Mouse (Mus musculus): ENCODE measurements at regions not wholly inside any gene's neighbourhood (a gene's known extent, or its start where the extent isn't known, plus 50 kb on each side); places are given as distances from the start of the nearest gene placed in this dataset.

DNA sequence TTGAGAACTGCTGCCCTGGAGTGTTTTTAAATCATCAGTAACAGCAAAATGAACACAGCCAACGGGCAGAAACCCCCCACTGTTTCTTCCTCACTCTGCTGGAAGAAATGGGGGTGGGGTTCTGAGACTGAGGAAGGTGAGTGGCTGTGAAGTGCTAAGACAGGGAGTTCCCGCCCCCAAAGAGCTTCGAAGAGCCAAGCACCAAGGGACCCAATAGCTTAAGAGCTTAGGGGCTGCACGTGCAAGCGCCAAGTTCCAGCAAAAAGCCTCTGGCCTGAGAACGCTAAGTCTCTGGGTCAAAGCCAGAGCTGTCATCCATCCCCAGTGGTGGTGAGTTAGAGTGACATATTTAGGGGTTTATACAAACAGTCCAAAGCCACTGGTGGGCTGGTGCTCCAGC, 55.1 kb upstream of the Pcbd1 start:
- DNase-seq (ENCODE audit: low read depth, low spot score): no peak

DNA sequence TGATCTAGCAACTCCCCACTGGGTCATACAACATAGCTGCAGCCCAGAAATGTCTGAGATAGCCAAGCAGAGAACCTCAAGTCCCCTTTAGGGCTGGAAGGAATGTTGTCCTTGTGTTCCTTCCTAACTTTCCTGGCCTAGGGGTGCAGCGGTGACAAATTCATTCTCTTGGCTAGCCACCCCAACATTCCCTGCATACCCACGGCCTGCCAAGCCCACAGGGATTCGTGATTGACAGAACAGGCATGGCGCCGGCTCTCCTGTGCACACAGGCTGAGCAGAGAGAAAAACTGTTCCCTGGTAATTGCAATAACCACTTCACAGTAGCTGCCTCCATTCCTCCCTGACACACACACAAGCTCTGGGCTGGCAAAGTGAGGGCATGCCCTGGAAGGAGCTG, 60.5 kb upstream of the Pcbd1 start:
- no peak for DNase-seq (ENCODE audit: low read depth, low spot score)

DNA sequence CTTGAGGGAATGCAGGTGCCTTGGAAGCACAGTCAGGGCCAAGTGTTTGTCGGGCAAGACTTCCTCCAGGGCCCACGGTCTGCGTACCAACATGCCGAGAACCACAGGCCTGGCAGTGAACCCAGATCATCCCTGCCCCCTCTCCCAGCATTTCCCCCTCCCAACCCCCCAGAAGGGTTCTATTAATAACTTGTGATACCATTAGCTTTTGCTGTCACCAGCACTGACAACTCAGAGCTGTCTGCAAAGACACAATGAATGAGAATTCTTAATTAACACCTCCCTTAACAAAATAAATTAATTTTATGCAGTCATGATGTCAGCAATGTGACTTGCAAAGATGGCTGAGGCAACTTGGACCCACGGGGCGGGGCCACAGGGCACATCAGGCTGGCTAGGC, 61.9 kb upstream of the Pcbd1 start:
- no peak for DNase-seq (ENCODE audit: low read depth, low spot score)

DNA sequence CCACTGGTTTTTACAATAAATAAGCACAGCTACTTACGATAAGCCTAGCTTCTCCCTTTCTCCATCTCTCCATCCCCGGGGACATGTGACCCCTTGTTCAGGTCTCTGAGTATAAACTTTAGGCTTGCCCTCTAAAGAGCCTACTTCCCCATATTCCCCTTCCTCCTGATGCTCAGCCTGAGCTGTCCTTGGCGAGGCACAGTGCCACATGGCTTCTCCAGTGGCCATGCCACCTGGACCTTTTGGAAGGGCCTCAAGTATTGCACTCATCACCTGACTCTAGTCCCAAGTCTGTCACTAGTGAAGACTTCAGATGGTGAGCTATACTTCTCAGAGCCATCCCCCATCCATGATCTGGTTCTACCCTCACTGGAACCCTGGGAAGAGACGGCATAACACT, 64.1 kb upstream of the Pcbd1 start:
- DNase-seq (ENCODE audit: low read depth, low spot score): no peak

DNA sequence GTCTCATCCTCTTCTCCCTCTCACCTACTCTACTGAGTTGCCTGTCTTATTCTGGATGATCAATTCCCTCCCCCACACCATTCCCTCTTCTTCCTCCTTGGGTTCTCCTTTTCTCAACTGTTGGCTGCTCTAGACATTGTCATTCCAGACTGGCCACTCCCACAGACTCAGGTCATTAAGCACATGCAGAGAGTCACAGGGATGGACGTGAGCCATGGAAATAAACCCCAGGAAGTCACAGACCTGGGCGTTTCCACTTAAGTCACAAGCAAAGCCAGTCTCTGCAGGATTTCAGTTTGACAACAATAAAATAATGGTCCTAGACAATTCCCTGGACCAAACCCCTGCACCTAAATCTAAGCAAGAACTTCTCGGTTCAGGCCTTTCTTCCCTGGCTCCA, 65.0 kb upstream of the Pcbd1 start:
- no peak for DNase-seq (ENCODE audit: low read depth, low spot score)

DNA sequence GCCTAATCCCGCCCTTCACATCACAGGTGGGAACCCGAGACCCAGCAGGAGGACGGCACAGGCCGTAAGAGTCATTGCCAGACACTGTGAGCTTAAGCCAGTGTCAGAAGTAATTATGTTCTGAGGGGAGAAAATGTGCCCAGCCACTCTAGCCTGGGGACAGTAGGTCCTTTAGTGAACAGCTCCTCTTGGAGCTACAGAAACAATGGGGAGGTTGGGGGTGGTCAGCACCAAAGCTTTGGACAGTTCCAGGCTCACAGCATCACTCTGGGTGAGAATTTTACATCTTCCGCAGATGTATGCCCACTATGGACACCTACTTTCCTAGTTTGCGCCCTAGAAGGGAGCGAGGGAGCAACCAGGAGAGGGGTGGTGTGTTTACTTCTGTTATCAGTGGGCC, 65.7 kb upstream of the Pcbd1 start:
- no peak for DNase-seq (ENCODE audit: low read depth, low spot score)

DNA sequence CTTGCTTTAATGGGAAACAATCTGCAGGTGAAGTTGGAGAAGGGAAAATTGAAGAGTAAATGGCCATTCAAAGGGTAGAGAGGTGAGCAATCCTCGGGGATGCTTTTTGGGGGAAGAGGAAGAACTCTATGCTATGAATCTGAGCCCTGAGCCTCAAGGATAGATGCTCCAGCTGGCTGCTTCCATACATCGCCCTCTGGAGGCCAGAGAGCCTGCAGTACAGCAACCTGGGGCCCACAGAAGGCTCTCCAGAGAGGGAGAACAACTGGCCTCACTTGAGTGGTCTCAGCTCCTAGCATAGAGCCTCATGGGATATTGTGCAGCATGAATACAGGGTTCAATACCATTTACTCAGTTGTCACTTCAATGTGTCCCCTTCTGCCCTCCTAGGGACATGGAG, 69.6 kb upstream of the Pcbd1 start:
- DNase-seq (ENCODE audit: low read depth, low spot score): no peak

DNA sequence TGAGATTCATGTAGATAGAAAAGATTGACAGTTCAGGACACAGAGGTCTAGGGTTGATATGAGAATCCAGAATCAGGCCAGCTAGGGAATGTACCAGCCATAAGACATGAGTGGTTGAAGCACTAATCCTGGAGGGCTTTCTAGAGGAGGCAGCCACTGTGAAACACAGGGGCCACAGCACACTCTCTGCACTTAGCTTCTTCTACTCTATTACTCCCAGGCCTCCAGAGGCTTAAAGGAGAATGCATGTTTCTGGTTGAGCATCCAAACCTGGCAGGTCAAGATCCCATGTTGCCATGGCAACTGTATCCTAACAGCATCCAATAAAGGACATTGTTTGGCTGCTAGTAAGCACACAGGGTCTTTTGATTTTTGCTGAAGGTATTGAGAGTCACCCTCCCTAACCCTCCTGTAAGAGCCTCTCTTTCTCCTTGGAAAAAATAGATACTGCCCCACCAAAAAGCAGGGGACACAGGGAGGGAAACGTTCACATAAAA, 76.9 kb upstream of the Pcbd1 start:
- DNase-seq (ENCODE audit: low read depth, low spot score): no peak

DNA sequence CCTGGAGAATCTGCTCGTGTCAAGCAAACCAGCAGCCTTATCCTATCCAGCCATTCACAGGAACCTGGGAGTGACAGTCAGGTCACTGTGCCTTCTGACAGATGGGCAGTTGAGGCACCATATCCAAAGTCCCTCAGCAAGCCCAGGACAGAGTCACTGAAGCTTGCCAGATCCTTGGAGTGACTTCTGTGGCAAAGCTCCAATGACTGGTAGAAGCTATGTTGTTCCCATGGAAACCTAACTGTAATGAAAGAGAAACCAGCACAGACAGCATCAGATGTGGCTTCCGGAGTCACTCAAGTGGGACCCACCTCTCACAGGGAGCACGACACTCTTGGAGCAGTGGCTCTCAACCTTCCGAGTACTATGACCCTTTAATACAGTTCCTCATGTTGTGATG, 78.4 kb upstream of the Pcbd1 start:
- DNase-seq (ENCODE audit: low read depth, low spot score): no peak

DNA sequence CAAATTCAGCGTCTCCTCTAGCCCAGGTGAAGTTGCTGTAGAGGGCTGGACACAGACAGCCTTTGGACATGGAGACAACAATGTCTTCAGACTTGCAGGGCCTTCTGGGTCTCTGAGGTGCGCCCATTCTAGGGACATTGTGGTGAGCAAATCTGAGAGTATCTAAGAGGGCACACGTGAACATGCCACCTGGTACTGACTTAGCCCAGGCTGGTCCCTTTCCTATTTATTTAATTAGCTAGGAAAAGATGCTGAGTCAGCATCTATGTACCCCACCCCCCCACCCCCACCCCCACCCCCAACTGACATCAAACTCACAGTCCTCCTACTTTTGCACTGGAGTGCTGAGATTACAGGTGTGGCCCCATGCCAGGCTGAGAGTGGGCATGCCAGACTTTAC, 81.7 kb upstream of the Pcbd1 start:
- DNase-seq (ENCODE audit: low read depth, low spot score): no peak

DNA sequence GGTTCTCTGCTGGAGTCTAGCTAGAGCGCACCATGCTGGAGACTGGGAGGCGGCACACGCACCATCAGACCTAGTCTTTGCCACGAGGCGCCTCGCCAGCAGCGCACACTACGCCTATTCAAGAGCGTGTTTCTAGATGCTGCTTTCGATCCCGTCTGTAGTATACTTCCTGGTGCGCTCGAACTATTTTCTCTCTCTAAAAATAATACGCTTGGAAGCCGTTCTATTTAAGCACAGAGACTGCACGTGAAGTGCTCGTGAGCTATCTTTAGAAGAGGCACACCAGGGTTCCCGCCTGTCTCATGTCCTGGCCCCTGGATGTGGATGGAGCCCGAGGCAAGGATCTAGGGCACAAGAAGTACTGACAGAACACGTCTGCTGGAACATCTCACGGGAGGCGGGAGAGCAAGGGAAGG, 87.4 kb upstream of the Pcbd1 start:
- no peak for DNase-seq (ENCODE audit: low read depth, low spot score)

DNA sequence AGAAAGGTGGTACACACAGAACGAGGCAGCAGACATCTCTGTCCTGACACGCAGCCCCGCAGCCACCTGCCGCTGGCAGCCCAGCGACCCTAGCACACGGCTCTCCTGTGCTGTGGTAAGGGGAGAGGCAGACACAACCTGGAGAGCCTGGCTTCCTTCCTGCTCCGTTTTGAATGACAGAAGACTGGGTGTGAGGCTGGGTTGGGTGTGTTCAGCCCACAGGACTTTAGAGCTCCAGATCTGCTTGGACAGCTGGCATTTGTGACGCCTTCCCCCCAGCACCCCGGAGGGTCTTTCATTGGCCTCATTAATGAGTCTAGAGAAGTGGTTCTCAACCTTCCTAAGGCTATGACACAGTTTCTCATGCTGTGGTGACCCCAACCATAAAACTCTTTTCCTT, 91.7 kb upstream of the Pcbd1 start:
- no peak for DNase-seq (ENCODE audit: low read depth, low spot score)

DNA sequence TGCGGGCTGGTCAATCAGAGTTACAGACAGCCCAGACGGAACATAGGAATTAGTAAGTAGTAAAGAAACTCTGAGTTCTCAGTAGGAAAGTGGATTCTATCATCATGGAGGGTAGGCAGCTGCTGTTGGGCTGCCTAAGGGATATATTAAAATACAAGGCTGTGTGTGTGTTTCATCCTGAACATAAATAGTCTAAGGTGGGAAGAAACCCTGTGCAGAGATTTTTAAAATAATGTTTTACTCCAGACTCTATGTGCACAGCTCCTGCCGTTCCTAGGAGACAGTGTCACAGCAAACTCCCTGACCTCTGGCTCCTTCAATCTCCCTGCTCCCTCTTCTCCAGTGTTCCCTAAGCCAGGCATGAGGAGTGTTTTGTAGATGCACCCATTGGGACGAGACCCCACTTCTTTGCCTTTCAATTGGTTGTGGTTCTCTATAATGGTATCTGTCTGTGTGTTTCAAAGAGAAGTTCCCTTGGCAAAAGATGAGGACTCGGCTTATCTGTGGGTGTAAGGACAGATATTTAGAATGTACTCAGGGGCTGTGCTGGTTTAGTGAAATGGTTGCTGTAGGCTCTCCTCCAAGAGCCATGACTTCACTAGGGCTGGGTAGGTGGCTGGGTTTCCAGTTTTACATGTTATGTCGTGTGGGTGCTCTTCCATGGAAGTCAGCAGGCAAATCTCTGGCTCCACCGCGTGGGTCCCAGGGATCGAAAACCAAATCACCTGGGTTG, 93.1 kb upstream of the Pcbd1 start:
- DNase-seq (ENCODE audit: low read depth, low spot score): no peak

DNA sequence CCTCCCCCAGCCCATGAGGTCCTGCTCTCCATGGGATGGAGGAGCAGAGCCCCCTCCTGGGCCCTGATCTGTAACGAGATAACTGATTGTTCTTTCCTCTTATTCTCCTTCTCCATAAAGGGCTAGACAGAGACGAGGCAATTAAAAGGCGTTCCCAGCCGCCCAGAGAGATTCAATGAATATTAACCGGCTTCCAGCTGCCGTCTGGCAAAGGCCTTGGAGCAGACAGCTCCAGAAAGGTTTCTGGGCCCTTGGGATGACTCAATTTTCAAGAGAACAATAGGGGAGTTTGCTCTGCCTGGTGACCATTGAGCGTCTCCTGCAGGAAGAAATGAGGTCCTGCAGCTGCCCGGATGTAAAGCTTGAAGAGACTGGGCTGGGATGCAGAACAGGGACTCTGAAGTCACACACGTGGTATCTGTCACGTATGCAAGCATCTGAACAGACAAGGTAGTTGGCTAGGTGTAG, 104.0 kb upstream of the Pcbd1 start:
- no peak for DNase-seq (ENCODE audit: low read depth, low spot score)

DNA sequence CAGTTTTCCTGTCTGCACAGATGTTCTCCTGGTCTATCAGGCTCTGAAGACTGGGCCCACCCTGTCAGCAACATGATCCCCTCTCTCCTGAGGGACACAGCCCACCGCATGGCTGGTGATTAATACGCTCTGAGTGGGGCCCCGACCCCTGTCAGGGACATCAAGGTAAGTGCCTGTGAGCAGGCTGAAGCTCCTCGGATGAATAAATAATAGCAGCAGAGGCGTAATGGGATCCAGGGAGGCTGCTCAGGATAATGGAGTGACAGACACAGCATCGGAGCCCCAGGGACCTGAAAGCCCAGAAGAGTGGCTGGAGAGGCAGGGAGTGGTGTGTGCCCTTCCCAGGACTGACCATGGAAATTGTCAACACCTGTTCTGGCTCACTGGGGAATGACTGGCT, 107.4 kb upstream of the Pcbd1 start:
- no peak for DNase-seq (ENCODE audit: low read depth, low spot score)

DNA sequence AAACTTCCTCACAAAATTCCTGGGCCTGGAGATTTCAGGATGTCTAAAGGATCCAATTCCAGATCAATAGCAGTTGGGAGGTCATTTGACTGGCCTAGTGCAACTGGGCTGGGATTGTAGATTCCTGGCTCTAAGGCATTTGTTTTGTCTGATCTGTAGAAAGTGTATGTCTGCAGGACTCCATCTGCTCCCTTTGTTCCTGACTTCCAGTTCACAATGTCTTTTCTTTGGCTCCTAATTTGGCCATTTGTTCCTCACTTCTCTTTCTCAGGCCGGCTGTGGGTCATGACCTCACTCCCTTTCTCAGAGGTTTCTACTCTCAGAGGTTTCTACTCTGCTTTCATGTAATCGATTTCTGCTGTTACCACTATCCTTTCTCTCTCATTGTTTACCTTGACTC, 115.5 kb upstream of the Pcbd1 start:
- DNase-seq (ENCODE audit: low read depth, low spot score): no peak

DNA sequence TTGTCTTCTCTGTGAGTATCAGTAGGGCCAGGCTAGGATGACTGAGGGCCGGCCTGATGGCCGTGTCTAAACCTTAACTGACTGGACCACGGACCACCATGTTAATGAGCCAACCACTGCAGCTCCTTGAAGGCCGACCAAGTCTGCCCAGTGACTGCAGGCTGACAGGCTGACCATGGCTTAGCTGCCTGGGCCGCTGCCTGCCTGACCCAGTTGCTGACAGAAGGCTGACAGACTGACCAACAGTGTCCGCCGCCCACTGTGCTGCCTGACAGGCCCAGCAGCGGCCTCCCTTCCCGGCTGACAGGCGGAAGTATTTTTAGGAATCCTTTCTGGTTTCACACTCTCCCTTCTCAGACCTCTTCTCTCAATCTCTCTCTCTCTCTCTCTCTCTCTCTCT, 124.3 kb upstream of the Pcbd1 start:
- DNase-seq (ENCODE audit: low read depth, low spot score): no peak

DNA sequence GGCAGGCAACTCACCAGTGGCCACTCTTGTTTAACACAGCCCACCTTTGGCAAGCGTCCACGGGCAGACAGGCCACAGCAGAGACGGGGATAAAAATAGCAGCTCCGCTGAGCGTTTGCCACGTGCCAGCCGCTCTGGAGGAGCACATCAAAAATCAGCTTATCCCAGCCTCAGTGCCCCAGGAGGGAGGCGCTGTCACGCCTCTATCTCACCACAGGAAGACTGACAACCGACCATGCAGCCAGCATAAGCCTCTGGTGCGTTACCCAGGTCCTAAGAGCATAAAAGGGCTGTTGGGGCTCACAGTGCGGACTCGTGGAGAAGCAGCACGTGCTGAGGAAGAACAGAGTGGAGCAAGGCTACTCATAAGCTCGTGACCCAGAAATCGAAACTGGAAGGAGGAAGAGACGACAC, 126.4 kb upstream of the Unc5b start:
- no peak for DNase-seq (ENCODE audit: low read depth, low spot score)

DNA sequence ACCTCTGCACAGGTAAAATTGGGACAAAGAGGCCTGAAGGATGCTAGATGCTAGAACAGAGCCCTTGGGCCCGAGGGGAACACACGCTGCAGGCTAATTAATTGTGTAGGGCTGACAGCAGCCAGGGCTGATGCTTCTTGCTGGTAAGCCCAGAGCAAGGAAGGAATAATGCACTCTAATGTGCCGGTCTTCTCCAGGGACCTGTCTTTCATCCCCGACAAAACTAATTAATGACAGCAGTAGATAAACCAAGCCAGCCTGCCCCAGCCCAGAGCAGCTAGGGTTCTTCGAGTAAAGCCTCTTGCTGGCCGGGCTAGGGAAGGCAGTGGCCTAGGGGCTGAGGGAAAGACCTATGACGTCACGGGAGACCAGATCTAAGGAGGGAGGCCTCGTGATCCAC, 124.1 kb upstream of the Unc5b start:
- DNase-seq (ENCODE audit: low read depth, low spot score): no peak

DNA sequence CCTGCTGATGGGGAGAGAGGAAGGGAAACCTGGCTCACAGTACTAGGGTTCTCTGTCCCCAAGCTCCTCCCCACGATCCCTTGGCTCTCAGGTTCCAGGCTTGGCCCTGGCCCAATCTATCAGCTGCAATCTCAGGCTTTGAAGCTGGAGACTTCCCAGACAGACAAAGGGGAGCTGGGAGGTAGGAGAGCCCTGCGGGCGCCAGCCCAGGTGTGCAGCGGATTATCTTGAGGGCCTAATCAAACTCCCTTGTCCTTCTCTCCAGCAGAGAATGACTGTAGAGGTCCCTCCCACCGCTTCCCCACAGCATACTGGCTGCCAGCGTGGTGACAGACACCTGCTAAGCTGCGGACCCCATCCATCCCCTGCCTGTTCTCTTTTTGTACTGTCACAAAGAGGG, 121.1 kb upstream of the Unc5b start:
- DNase-seq (ENCODE audit: low read depth, low spot score): no peak

DNA sequence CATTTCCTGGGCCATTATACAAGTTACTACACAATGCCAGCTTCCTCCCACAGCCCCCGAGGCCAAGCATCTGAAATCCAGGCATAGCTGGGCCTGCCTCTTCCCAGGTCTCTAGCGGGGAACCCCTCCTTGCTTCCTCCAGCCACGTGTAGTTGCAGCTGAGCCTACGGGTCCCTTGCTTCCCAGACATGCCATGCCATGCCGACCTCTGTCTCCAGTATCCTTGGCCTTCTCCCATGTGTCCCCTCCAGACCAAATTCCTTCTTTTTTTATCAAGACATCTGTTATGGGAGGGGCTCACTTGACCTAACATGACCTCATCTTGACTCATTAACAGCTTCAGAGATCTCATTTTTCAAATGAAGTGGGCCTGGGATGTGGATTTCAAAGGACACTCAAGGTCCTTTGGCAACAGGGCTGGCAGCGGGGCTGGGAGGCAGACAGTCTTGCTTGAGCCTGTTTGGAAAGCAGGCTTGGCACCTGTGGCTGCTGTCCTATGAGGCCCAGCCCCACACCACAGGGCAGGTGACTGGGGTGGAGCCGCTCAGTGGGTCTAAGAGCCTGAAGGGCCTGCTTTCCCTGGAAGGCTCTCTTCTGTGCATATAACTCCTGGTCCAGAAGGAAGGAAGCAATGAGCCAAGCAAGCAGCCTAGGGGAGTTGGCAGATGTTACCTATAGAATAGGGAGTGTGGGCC, 117.7 kb upstream of the Unc5b start:
- DNase-seq (ENCODE audit: low read depth, low spot score): no peak

DNA sequence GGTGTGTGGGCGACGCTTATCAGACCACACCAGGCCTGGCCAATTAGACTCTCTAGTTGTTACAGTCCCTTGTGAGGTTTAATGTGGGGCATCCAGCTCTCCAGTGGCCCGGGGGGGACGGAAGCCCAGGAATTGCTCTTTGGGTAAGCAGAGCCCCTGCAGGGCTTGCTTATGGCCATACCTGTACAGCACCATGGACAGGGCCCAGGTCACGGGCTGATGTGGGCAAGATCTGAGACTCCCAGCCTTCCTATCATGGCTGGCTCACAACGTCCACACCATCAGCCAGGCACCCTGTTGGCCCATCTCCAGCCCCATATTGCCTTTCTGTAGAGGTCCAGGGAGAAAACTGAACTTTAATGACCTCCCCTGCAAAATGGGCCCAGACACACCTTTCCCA, 111.7 kb upstream of the Unc5b start:
- DNase-seq (ENCODE audit: low read depth, low spot score): no peak

DNA sequence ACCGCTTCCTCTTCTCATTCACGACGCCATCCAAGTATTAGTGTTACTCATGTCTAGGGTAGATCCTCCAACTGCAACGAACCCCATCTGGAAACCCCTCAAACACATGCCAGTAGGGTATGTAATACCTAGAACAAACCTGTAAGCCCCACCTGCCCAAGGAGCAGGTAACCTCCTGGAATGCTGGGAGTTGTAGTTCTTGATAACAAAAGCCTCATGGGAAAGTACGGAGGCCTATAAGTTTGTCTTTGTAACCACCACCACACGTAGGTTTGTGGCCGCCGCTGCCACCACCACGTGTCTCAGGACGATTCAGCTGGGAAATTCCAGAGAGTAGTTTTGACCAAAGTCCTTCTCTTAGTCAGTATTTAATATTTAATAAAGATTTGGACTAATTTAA, 107.4 kb upstream of the Unc5b start:
- DNase-seq (ENCODE audit: low read depth, low spot score): no peak

DNA sequence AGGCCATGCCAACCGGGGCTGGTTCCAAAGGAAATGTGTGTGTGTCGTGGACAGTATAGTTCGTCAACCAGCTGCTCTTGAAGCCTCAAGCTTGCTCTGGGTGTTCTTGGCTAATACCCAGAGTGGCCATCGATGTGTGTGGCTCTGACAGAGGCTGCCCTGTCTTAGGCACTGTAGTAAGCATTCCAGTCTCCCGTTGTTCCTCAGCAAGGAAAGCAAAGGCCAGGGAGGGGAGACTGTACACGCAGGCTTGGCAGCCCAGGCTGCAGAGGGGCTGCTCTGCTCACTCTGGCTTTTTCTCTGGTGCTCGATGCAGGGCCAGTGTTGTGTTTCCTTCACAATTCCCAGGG, 106.1 kb upstream of the Unc5b start:
- DNase-seq (ENCODE audit: low read depth, low spot score): no peak

All from WW6 (cell line).